Mouse (Mus musculus) layer of hippocampus, postnatal 14 days (tissue): ENCODE data around the gene Nrp2. TPM values are rescaled to one million over a fixed set of nuclear protein-coding genes. Genes with fewer than 3 reads are reported as not detected.

ENCODE experiments used
- DNase-seq, 2 experiments: peaks; one replicate each; pipeline ENCODE4 v3.0.0; 2021 to 2022; ENCODE audit warnings: low spot score in 2 of 2, mixed read lengths in 1 of 2
- total RNA-seq, 2 experiments: library from RNA; stranded (reverse); gene quantifications; 2 replicates each; pipeline ENCODE4 v1.2.3; 2021

Gene Nrp2
- total RNA-seq, 2 experiments from 2014 or later: 70.2 to 79.5 TPM

GRCm38 (mm10) chr1:62843215-62843614 lies 140.1 kb downstream of the Nrp2 start:
- DNase-seq: no peak

- DNase-seq: no peak
These were observed 148.2 kb downstream of the Nrp2 start for GRCm38 (mm10) chr1:62850990-62851940.

- DNase-seq: no peak
These were observed 150.3 kb downstream of the Nrp2 start for GRCm38 (mm10) chr1:62853362-62853761.

- DNase-seq: no peak
These were observed 150.9 kb downstream of the Nrp2 start for GRCm38 (mm10) chr1:62853996-62854395.

GRCm38 (mm10) chr1:62859098-62859497 lies 156.0 kb downstream of the Nrp2 start:
- peak in 1 of 2 experiments; percentile 37 for DNase-seq

- peak in 1 of 2 experiments; percentile 21 for DNase-seq
These were observed 156.6 kb downstream of the Nrp2 start for GRCm38 (mm10) chr1:62859556-62860300.

- peak in 1 of 2 experiments; percentile 29 for DNase-seq
These were observed 157.2 kb downstream of the Nrp2 start for GRCm38 (mm10) chr1:62860327-62860726.

GRCm38 (mm10) chr1:62860788-62861187 lies 157.7 kb downstream of the Nrp2 start:
- DNase-seq: peak; percentile 54 to 64
